In the genomic region with DNA sequence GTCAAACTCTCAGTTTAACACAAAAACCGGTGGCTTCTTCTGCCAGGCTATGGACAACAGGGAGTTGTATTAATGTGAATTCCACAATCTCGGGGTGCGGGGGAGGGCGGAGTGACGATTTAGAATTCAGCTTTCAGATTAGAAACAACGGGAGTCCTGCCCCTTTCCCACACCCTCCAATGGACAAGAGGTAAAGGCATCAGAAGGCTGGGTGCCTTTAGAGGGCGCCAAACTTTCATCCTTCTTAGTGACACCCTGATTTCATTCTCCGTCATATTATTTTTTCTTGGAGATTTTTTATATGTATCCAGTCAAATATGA, we compare ENCODE assay signal across 9 mouse cellular contexts. TPM values are rescaled to one million over a fixed set of nuclear protein-coding genes. Genes with fewer than 3 reads are reported as not detected.
DNase-seq lines count a peak whose midpoint lies in the region; ATAC-seq and TF ChIP-seq lines count a peak whose summit lies in the region.
"Had no signal": no experiment of that assay in that cellular context is flagged by ENCODE, and none has a peak within 500 bp of the region (broad histone marks: within the 10 kb centered on the region; RNA-seq: fewer than 3 reads in every experiment).

Gene Fmo4 (minus strand): TSS at position 137 of the 321 bp plus-strand sequence.

- no peaks in the 10 kb centered on the region for H3K27me3 ChIP-seq in liver, postnatal 0 days (ENCODE audit: insufficient read depth, low read length)
- H3K27me3 ChIP-seq in forebrain, embryonic 11.5 days (ENCODE audit: control insufficient read depth, insufficient read depth, low read length), result no peaks in the 10 kb centered on the region
- H3K27me3 ChIP-seq: hindbrain, embryonic 15.5 days had no signal

- H3K9ac ChIP-seq in liver, postnatal 0 days (replicated peaks), result no peak within 1 kb of the TSS; the same call in 1 of the 2 replicates
- H3K9ac ChIP-seq in forebrain, embryonic 11.5 days (ENCODE audit: low read length), result no peak within 1 kb of the TSS
- H3K9ac ChIP-seq: hindbrain, embryonic 15.5 days had no signal

- peak; percentile 69 for TF ChIP-seq CTCF in gastrocnemius, adult 2 months (IDR thresholded peaks at IDR 0.05)
- peak; percentile 55 for TF ChIP-seq CTCF in liver, postnatal 0 days (IDR thresholded peaks at IDR 0.05; ENCODE audit: low read depth)

- H3K36me3 ChIP-seq in liver, postnatal 0 days (replicated peaks; ENCODE audit: insufficient read depth, low read length), result no peaks in the 10 kb centered on the region
- no peaks in the 10 kb centered on the region for H3K36me3 ChIP-seq in forebrain, embryonic 11.5 days (ENCODE audit: control insufficient read depth, insufficient read depth, low read length)
- H3K36me3 ChIP-seq: hindbrain, embryonic 15.5 days had no signal

- no peak for TF ChIP-seq EP300 in liver, postnatal 0 days (IDR thresholded peaks at IDR 0.05; ENCODE audit: low read depth)

- peak; percentile 11 to 21 for DNase-seq in left cerebral cortex, adult 18-20 months (ENCODE audit: low spot score in 2 of 2)
- no peak for DNase-seq in left cerebral cortex, adult 8-10 months (ENCODE audit: low spot score in 2 of 2)
- DNase-seq in ZHBTc4 (ENCODE audit: low read depth, low spot score), result peak; percentile 12
- DNase-seq in gastrocnemius, adult 2 months, result peak; percentile 43
- DNase-seq in kidney, adult 11 months, result peak; percentile 72
- peak; percentile 52 for DNase-seq in liver, postnatal 0 days
- DNase-seq in skeletal muscle tissue, adult 2 months (ENCODE audit: low read depth, low spot score), result peak; percentile 10
- DNase-seq in forebrain, embryonic 11.5 days (ENCODE audit: low spot score), result no peak

- 35% methylated on average over 8 of the region's 8 CpGs for WGBS in liver, postnatal 0 days (ENCODE audit: insufficient replicate concordance)
- WGBS in forebrain, embryonic 11.5 days, result 44% methylated on average over 8 of the region's 8 CpGs

- peak within 1 kb of the TSS; percentile 53 for H3K4me3 ChIP-seq in gastrocnemius, adult 2 months
- H3K4me3 ChIP-seq in liver, postnatal 0 days (ENCODE audit: low read depth, low read length), result peak within 1 kb of the TSS; percentile 25; the same call in 1 of the 2 replicates
- no peak within 1 kb of the TSS for H3K4me3 ChIP-seq in forebrain, embryonic 11.5 days (ENCODE audit: low read depth, low read length)
- H3K4me3 ChIP-seq: hindbrain, embryonic 15.5 days had no signal

- peak within 1 kb of the TSS; percentile 57 for H3K4me2 ChIP-seq in liver, postnatal 0 days (ENCODE audit: low read depth, low read length)
- no peak within 1 kb of the TSS for H3K4me2 ChIP-seq in forebrain, embryonic 11.5 days (ENCODE audit: low read depth, low read length, severe bottlenecking)
- H3K4me2 ChIP-seq: hindbrain, embryonic 15.5 days had no signal

- no peaks in the 10 kb centered on the region; the same call in 1 of the 2 replicates for H3K4me1 ChIP-seq in liver, postnatal 0 days (ENCODE audit: insufficient read depth)
- H3K4me1 ChIP-seq in forebrain, embryonic 11.5 days (replicated peaks; ENCODE audit: control insufficient read depth, insufficient read depth, low read length), result no peaks in the 10 kb centered on the region
- H3K4me1 ChIP-seq: hindbrain, embryonic 15.5 days had no signal

- no peak within 1 kb of the TSS for H3K27ac ChIP-seq in gastrocnemius, adult 2 months
- H3K27ac ChIP-seq in liver, postnatal 0 days (ENCODE audit: low read depth), result peak within 1 kb of the TSS; percentile 57; the same call in 1 of the 2 replicates
- no peak within 1 kb of the TSS for H3K27ac ChIP-seq in forebrain, embryonic 11.5 days (ENCODE audit: low read depth, low read length)
- H3K27ac ChIP-seq: hindbrain, embryonic 15.5 days had no signal

- intact Hi-C loops in gastrocnemius, adult 2 months (cut with DNase I), result loop anchor here (5.0 kb wide), 1 partner anchor 259 kb away; no protein-coding TSS in a partner anchor

- peak; percentile 75 for ATAC-seq in liver, postnatal 0 days
- ATAC-seq in forebrain, embryonic 11.5 days (replicated peaks; ENCODE audit: low FRiP score), result no peak

- H3K9me3 ChIP-seq in liver, postnatal 0 days (ENCODE audit: low read length), result no peaks in the 10 kb centered on the region
- no peaks in the 10 kb centered on the region for H3K9me3 ChIP-seq in forebrain, embryonic 11.5 days (ENCODE audit: control insufficient read depth, low read length)
- H3K9me3 ChIP-seq: hindbrain, embryonic 15.5 days had no signal

RNA-seq across cellular contexts. Expression of gene Fmo4, which starts in this region (rescaled TPM):
- not detected for total RNA-seq in left cerebral cortex, adult 18-20 months (2021)
- total RNA-seq in left cerebral cortex, adult 8-10 months (2022), result under 1 TPM in 1 of 4 experiments, not detected in 3; 0.26 TPM
- total RNA-seq in gastrocnemius, adult 2 months (2021), result not detected
- polyA plus RNA-seq in liver, postnatal 0 days (2015; fragmentation: Nextera tagmentation; extraction: Ambion mirVana), result 5.2 and 6.0 TPM in 2 replicates
- polyA plus RNA-seq in forebrain, embryonic 11.5 days (2014; fragmentation: Nextera tagmentation; extraction: Ambion mirVana), result 0.37 and 0.71 TPM in 2 replicates

Comparison
In these comparisons a context has a peak if more than half of its experiments do, and no peak if none do; other contexts are left out.
1. Peak in DNase-seq in left cerebral cortex, adult 18-20 months; RNA of the gene not detected or under 1 TPM.
2. Peak in DNase-seq and H3K4me3 ChIP-seq in gastrocnemius, adult 2 months; RNA of the gene not detected or under 1 TPM.
3. DNase-seq: peak in ZHBTc4 (single experiment), kidney, adult 11 months (single experiment), liver, postnatal 0 days (single experiment) and skeletal muscle tissue, adult 2 months (single experiment); none in left cerebral cortex, adult 8-10 months (0 of 2) and forebrain, embryonic 11.5 days (single experiment).